Mouse (Mus musculus) forebrain, embryonic 13.5 days (tissue): ENCODE measurements around the gene Hmg20a. TPM values are rescaled to one million over a fixed set of nuclear protein-coding genes. Genes with fewer than 3 reads are reported as not detected.

ENCODE experiments used
- ATAC-seq: fragments of 200-750 bp; cut with Nextera tagmentation; 2 replicates; pipeline ENCODE4 v1.8.0; 2017
- H3K27ac ChIP-seq: fragments of 300-500 bp; sonication (generic); 2 replicates; pipeline ENCODE4 v1.5.1; 2015; ENCODE audit warnings: inconsistent platforms, mild to moderate bottlenecking, moderate library complexity
- H3K27me3 ChIP-seq: fragments of 300-500 bp; sonication (generic); 2 replicates; pipeline ENCODE4 v1.6.1; 2015; ENCODE audit warnings: mild to moderate bottlenecking, inconsistent platforms
- H3K36me3 ChIP-seq: fragments of 300-500 bp; sonication (generic); 2 replicates; pipeline ENCODE4 v1.6.1; 2015; ENCODE audit warnings: mild to moderate bottlenecking, inconsistent platforms; ENCODE audit not compliant: poor library complexity, severe bottlenecking
- H3K4me1 ChIP-seq: fragments of 300-500 bp; sonication (generic); 2 replicates; pipeline ENCODE4 v1.6.1; 2015; ENCODE audit warnings: inconsistent platforms
- H3K4me2 ChIP-seq: fragments of 300-500 bp; sonication (generic); 2 replicates; pipeline ENCODE4 v1.6.1; 2015; ENCODE audit warnings: inconsistent platforms, mild to moderate bottlenecking, moderate library complexity
- H3K4me3 ChIP-seq: fragments of 300-500 bp; sonication (generic); 2 replicates; pipeline ENCODE4 v1.5.1; 2015; ENCODE audit warnings: mild to moderate bottlenecking, inconsistent platforms
- H3K9ac ChIP-seq: fragments of 300-500 bp; sonication (generic); 2 replicates; pipeline ENCODE4 v1.6.1; 2015; ENCODE audit warnings: mild to moderate bottlenecking, inconsistent platforms
- H3K9me3 ChIP-seq: fragments of 300-500 bp; sonication (generic); replicated peaks from 2 replicates; pipeline ENCODE4 v1.6.1; 2016; ENCODE audit warnings: inconsistent platforms
- WGBS: fragments of 180-500 bp; shearing (Covaris S2); methylation state at CpG from one replicate; pipeline ENCODE4 v1.1.7; 2015; 5-methylcytosine and 5-hydroxymethylcytosine counted together
- polyA plus RNA-seq: library from polyadenylated mRNA; unstranded; fragments of >200 nt; fragmentation: Nextera tagmentation; extraction: Ambion mirVana; gene quantifications from 2 replicates; pipeline ENCODE4 v1.2.1, GENCODE M21; 2015

The Hmg20a gene
- polyA plus RNA-seq, 1 experiment from 2014 or later: 72.3 TPM

GRCm38 (mm10) chr9:56482623-56483022 is 64.2 kb downstream of the Hmg20a start:
- Histone ChIP-seq H3K9me3 (no peaks in the 10 kb centered on the region), H3K27me3 (no peaks in the 10 kb centered on the region), H3K27ac (no peak overlapping the region), H3K4me2 (no peak overlapping the region), H3K4me3 (no peak overlapping the region), H3K36me3 (peaks cover 39% of the 10 kb centered on the region), H3K4me1 (no peaks in the 10 kb centered on the region), H3K9ac (no peak overlapping the region)
- WGBS: 80% methylated on average over 4 of the region's 4 CpGs
- ATAC-seq: no peak

GRCm38 (mm10) chr9:56485423-56485822 is 67.0 kb downstream of the Hmg20a start:
- H3K27ac ChIP-seq: no peak overlapping the region
- WGBS: 85% methylated on average over 1 of the region's 1 CpGs
- peaks cover 60% of the 10 kb centered on the region for H3K36me3 ChIP-seq
- no peak overlapping the region for H3K4me2 ChIP-seq
- H3K4me3 ChIP-seq: no peak overlapping the region
- no peak overlapping the region for H3K9ac ChIP-seq
- no peak for ATAC-seq
- no peaks in the 10 kb centered on the region for H3K4me1 ChIP-seq
- H3K27me3 ChIP-seq: no peaks in the 10 kb centered on the region
- no peaks in the 10 kb centered on the region for H3K9me3 ChIP-seq

GRCm38 (mm10) chr9:56486158-56486557 is 67.7 kb downstream of the Hmg20a start:
- Histone ChIP-seq H3K9me3 (no peaks in the 10 kb centered on the region), H3K36me3 (peaks cover 65% of the 10 kb centered on the region), H3K4me3 (no peak overlapping the region), H3K4me2 (no peak overlapping the region), H3K4me1 (no peaks in the 10 kb centered on the region), H3K27me3 (no peaks in the 10 kb centered on the region), H3K27ac (no peak overlapping the region), H3K9ac (no peak overlapping the region)
- 80% methylated on average over 3 of the region's 3 CpGs for WGBS
- no peak for ATAC-seq

GRCm38 (mm10) chr9:56487651-56488050 is 69.2 kb downstream of the Hmg20a start:
- no peak overlapping the region for H3K4me3 ChIP-seq
- no peaks in the 10 kb centered on the region for H3K27me3 ChIP-seq
- H3K27ac ChIP-seq: no peak overlapping the region
- peaks cover 69% of the 10 kb centered on the region for H3K36me3 ChIP-seq
- no peaks in the 10 kb centered on the region for H3K4me1 ChIP-seq
- no peaks in the 10 kb centered on the region for H3K9me3 ChIP-seq
- no peak overlapping the region for H3K4me2 ChIP-seq
- H3K9ac ChIP-seq: no peak overlapping the region
- no peak for ATAC-seq
- 91% methylated on average over 3 of the region's 3 CpGs for WGBS

- 85% methylated on average over 3 of the region's 3 CpGs for WGBS
- Histone ChIP-seq H3K27me3 (no peaks in the 10 kb centered on the region), H3K9me3 (no peaks in the 10 kb centered on the region), H3K4me1 (peaks cover 16% of the 10 kb centered on the region), H3K36me3 (peaks cover 84% of the 10 kb centered on the region), H3K4me2 (no peak overlapping the region), H3K9ac (no peak overlapping the region), H3K4me3 (no peak overlapping the region), H3K27ac (no peak overlapping the region)
- ATAC-seq: no peak
These were observed 74.0 kb downstream of the Hmg20a start for GRCm38 (mm10) chr9:56492391-56492790.

GRCm38 (mm10) chr9:56492916-56493315 is 74.5 kb downstream of the Hmg20a start:
- ATAC-seq: no peak
- Histone ChIP-seq H3K4me2 (no peak overlapping the region), H3K4me1 (peaks cover 16% of the 10 kb centered on the region), H3K9ac (no peak overlapping the region), H3K4me3 (no peak overlapping the region), H3K36me3 (peaks cover 80% of the 10 kb centered on the region), H3K9me3 (no peaks in the 10 kb centered on the region), H3K27me3 (no peaks in the 10 kb centered on the region), H3K27ac (no peak overlapping the region)
- WGBS: 31% methylated on average over 1 of the region's 1 CpGs

GRCm38 (mm10) chr9:56495088-56495487 is 76.7 kb downstream of the Hmg20a start:
- Histone ChIP-seq H3K27ac (no peak overlapping the region; the same call in 1 of the 2 replicates), H3K9ac (no peak overlapping the region), H3K36me3 (peaks cover 59% of the 10 kb centered on the region)

GRCm38 (mm10) chr9:56495795-56496232 is 77.4 kb downstream of the Hmg20a start:
- H3K4me2 ChIP-seq: no peak overlapping the region
- no peak for ATAC-seq
- no peak overlapping the region for H3K27ac ChIP-seq

More at GRCm38 (mm10) chr9:56495088-56495487, 76.7 kb downstream of the Hmg20a start:
- ATAC-seq: no peak
- WGBS: 49% methylated on average over 7 of the region's 7 CpGs
- Histone ChIP-seq H3K4me3 (no peak overlapping the region), H3K27me3 (no peaks in the 10 kb centered on the region), H3K9me3 (no peaks in the 10 kb centered on the region), H3K4me2 (no peak overlapping the region), H3K4me1 (peaks cover 16% of the 10 kb centered on the region)

GRCm38 (mm10) chr9:56496567-56496966 is 78.2 kb downstream of the Hmg20a start:
- Histone ChIP-seq H3K27me3 (no peaks in the 10 kb centered on the region), H3K36me3 (peaks cover 44% of the 10 kb centered on the region), H3K4me2 (no peak overlapping the region), H3K9ac (no peak overlapping the region), H3K4me1 (peaks cover 17% of the 10 kb centered on the region), H3K4me3 (no peak overlapping the region), H3K27ac (no peak overlapping the region), H3K9me3 (no peaks in the 10 kb centered on the region)
- WGBS: 91% methylated on average over 5 of the region's 5 CpGs
- no peak for ATAC-seq

More at GRCm38 (mm10) chr9:56495795-56496232, 77.4 kb downstream of the Hmg20a start:
- 47% methylated on average over 5 of the region's 5 CpGs for WGBS
- Histone ChIP-seq H3K9ac (no peak overlapping the region; the same call in 1 of the 2 replicates), H3K9me3 (no peaks in the 10 kb centered on the region), H3K4me3 (no peak overlapping the region), H3K36me3 (peaks cover 52% of the 10 kb centered on the region), H3K27me3 (no peaks in the 10 kb centered on the region), H3K4me1 (peaks cover 16% of the 10 kb centered on the region)

GRCm38 (mm10) chr9:56497181-56497864 is 78.9 kb downstream of the Hmg20a start:
- H3K27ac ChIP-seq: no peak overlapping the region
- WGBS: 73% methylated on average over 5 of the region's 5 CpGs
- ATAC-seq: no peak
- no peaks in the 10 kb centered on the region for H3K9me3 ChIP-seq
- no peaks in the 10 kb centered on the region for H3K27me3 ChIP-seq
- H3K4me3 ChIP-seq: no peak overlapping the region
- peaks cover 39% of the 10 kb centered on the region for H3K36me3 ChIP-seq
- no peak overlapping the region for H3K9ac ChIP-seq
- no peak overlapping the region for H3K4me2 ChIP-seq
- peaks cover 24% of the 10 kb centered on the region for H3K4me1 ChIP-seq

GRCm38 (mm10) chr9:56499324-56500067 is 81.1 kb downstream of the Hmg20a start:
- no peak overlapping the region for H3K9ac ChIP-seq
- H3K4me2 ChIP-seq: no peak overlapping the region
- no peaks in the 10 kb centered on the region for H3K27me3 ChIP-seq
- ATAC-seq: no peak
- WGBS: 82% methylated on average over 8 of the region's 8 CpGs
- H3K36me3 ChIP-seq: peaks cover 21% of the 10 kb centered on the region
- no peaks in the 10 kb centered on the region for H3K9me3 ChIP-seq
- no peak overlapping the region for H3K27ac ChIP-seq
- H3K4me1 ChIP-seq: peaks cover 26% of the 10 kb centered on the region
- H3K4me3 ChIP-seq: no peak overlapping the region

GRCm38 (mm10) chr9:56500893-56501590 is 82.6 kb downstream of the Hmg20a start:
- ATAC-seq: no peak
- Histone ChIP-seq H3K27me3 (no peaks in the 10 kb centered on the region), H3K27ac (no peak overlapping the region), H3K4me3 (no peak overlapping the region), H3K36me3 (peaks cover 6% of the 10 kb centered on the region), H3K4me1 (peaks cover 25% of the 10 kb centered on the region; the same call in 1 of the 2 replicates), H3K9me3 (no peaks in the 10 kb centered on the region), H3K4me2 (no peak overlapping the region), H3K9ac (no peak overlapping the region)
- WGBS: 76% methylated on average over 8 of the region's 8 CpGs
